Comparison of ENCODE assay signal across 8 mouse cellular contexts in the genomic region with DNA sequence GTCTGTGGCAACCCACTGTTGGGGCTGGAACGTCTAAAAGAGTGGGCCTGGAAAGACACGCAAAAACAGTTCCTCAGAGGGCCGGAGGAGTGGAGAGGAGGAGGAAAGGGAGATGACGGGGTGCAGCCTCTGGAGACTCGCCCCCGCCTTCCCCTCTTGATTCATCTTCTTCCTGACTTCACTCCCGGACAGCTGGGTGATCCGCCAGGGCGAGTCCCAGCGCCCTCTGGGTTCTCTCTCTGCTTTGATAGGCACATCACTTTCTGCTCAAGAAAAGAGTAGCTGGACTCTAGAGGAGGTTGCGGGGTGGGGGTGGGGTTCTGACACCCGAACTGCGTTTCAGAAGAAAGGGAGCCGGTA. TPM values are rescaled to one million over a fixed set of nuclear protein-coding genes. Genes with fewer than 3 reads are reported as not detected.
DNase-seq lines count a peak whose midpoint lies in the region; ATAC-seq and TF ChIP-seq lines count a peak whose summit lies in the region.

No protein-coding gene starts in this region.

- no peak for TF ChIP-seq POLR2A in olfactory bulb, adult 2 months (IDR thresholded peaks at IDR 0.05; ENCODE audit: insufficient read depth, low read depth, low read length)

- WGBS in forebrain, embryonic 11.5 days: under 1% methylated on average over 14 of the region's 14 CpGs
- WGBS in lung, embryonic 16.5 days: 1% methylated on average over 14 of the region's 14 CpGs
- under 1% methylated on average over 14 of the region's 14 CpGs for WGBS in olfactory bulb, adult 2 months

- H3K4me1 ChIP-seq in forebrain, embryonic 11.5 days (replicated peaks; ENCODE audit: control insufficient read depth, insufficient read depth, low read length): peaks cover 2% of the 10 kb centered on the region; the same call in 1 of the 2 replicates
- H3K4me1 ChIP-seq in lung, embryonic 16.5 days (replicated peaks; ENCODE audit: control insufficient read depth, insufficient read depth, low read length): peaks cover 9% of the 10 kb centered on the region
- H3K4me1 ChIP-seq in olfactory bulb, adult 2 months (ENCODE audit: control insufficient read depth, insufficient read depth, low read length): peaks cover 20% of the 10 kb centered on the region

- intact Hi-C loops in heart, postnatal 14 days (cut with DNase I): loop anchor here (2.0 to 5.0 kb wide), 3 partner anchors 38 to 189 kb away; a partner anchor contains a TSS

- peak overlapping the region; percentile 83 for H3K4me3 ChIP-seq in forebrain, embryonic 11.5 days (ENCODE audit: low read depth, low read length)
- H3K4me3 ChIP-seq in lung, embryonic 16.5 days (ENCODE audit: low read length): peak overlapping the region; percentile 87
- H3K4me3 ChIP-seq in olfactory bulb, adult 2 months (ENCODE audit: insufficient read depth, low read depth, low read length): peak overlapping the region; percentile 76

- no peaks in the 10 kb centered on the region for H3K9me3 ChIP-seq in forebrain, embryonic 11.5 days (ENCODE audit: control insufficient read depth, low read length)
- H3K9me3 ChIP-seq in lung, embryonic 16.5 days (ENCODE audit: control insufficient read depth, low read length): no peaks in the 10 kb centered on the region

- H3K36me3 ChIP-seq in forebrain, embryonic 11.5 days (ENCODE audit: control insufficient read depth, insufficient read depth, low read length): no peaks in the 10 kb centered on the region
- no peaks in the 10 kb centered on the region for H3K36me3 ChIP-seq in lung, embryonic 16.5 days (ENCODE audit: control insufficient read depth, insufficient read depth, low read length)

- H3K9ac ChIP-seq in forebrain, embryonic 11.5 days (ENCODE audit: low read length): peak overlapping the region; percentile 75
- H3K9ac ChIP-seq in lung, embryonic 16.5 days (ENCODE audit: low read length): peak overlapping the region; percentile 82

- peak overlapping the region; percentile 75 for H3K4me2 ChIP-seq in forebrain, embryonic 11.5 days (ENCODE audit: low read depth, low read length, severe bottlenecking)
- peak overlapping the region; percentile 75 for H3K4me2 ChIP-seq in lung, embryonic 16.5 days (ENCODE audit: low read depth, low read length)

- no peaks in the 10 kb centered on the region for H3K27me3 ChIP-seq in forebrain, embryonic 11.5 days (ENCODE audit: control insufficient read depth, insufficient read depth, low read length)
- H3K27me3 ChIP-seq in lung, embryonic 16.5 days (ENCODE audit: control insufficient read depth, insufficient read depth, low read depth, low read length): no peaks in the 10 kb centered on the region

- TF ChIP-seq CTCF in olfactory bulb, adult 2 months (IDR thresholded peaks at IDR 0.05; ENCODE audit: insufficient read depth, low read depth, low read length): no peak

- no peak overlapping the region for H3K27ac ChIP-seq in forebrain, embryonic 11.5 days (ENCODE audit: low read depth, low read length)
- H3K27ac ChIP-seq in lung, embryonic 16.5 days (ENCODE audit: low read length): peak overlapping the region; percentile 90
- 0 out of 2 replicates have a peak overlapping the region, but pooled peaks have one; percentile 4 for H3K27ac ChIP-seq in olfactory bulb, adult 2 months (ENCODE audit: insufficient read depth, low read depth, low read length)

- peak; percentile 2 for ATAC-seq in CD4-positive, CD25-positive, alpha-beta regulatory T cell, adult 4 months
- no peak for ATAC-seq in forebrain, embryonic 11.5 days (replicated peaks; ENCODE audit: low FRiP score)
- peak; percentile 10 for ATAC-seq in lung, embryonic 16.5 days (ENCODE audit: low read depth)

- DNase-seq in adrenal gland, postnatal 36 days: peak; percentile 76 to 81
- no peak for DNase-seq in forebrain, embryonic 11.5 days (ENCODE audit: low spot score)
- DNase-seq in heart, postnatal 14 days: peak; percentile 56 to 66
- peak; percentile 64 to 81 for DNase-seq in kidney, postnatal 4 days
- DNase-seq in thymus, adult 18-20 months: peak; percentile 55 to 67

RNA-seq across cellular contexts. Expression of a gene that starts 0.4 kb away (rescaled TPM):
- 10 to 100 TPM; 43.6 to 45.4 TPM for polyA plus RNA-seq in CD4-positive, CD25-positive, alpha-beta regulatory T cell, adult 4 months (2017; shearing (Covaris generic))
- 10 to 100 TPM; 13.5 to 16.5 TPM for total RNA-seq in adrenal gland, postnatal 36 days (2021)
- 61.0 and 66.8 TPM in 2 replicates for polyA plus RNA-seq in forebrain, embryonic 11.5 days (2014; fragmentation: Nextera tagmentation; extraction: Ambion mirVana)
- total RNA-seq in heart, postnatal 14 days (2021): 10 to 100 TPM; 23.9 to 28.8 TPM
- 58.6 and 67.2 TPM in 2 replicates for polyA plus RNA-seq in lung, embryonic 16.5 days (2015; fragmentation: Nextera tagmentation; extraction: Ambion mirVana)
- not detected in 2 replicates for polyA plus RNA-seq in olfactory bulb, adult 2 months (2012; ENCODE audit: insufficient read depth, insufficient read length, low replicate concordance, missing spikeins)

RNA-seq across cellular contexts. Expression of a gene that starts 0.6 kb away (rescaled TPM):
- polyA plus RNA-seq in CD4-positive, CD25-positive, alpha-beta regulatory T cell, adult 4 months (2017; shearing (Covaris generic)): 10 to 100 TPM; 13.8 to 16.6 TPM
- 10 to 100 TPM; 32.0 to 41.0 TPM for total RNA-seq in adrenal gland, postnatal 36 days (2021)
- polyA plus RNA-seq in forebrain, embryonic 11.5 days (2014; fragmentation: Nextera tagmentation; extraction: Ambion mirVana): 24.3 and 32.5 TPM in 2 replicates
- total RNA-seq in heart, postnatal 14 days (2021): 10 to 100 TPM; 27.8 to 32.8 TPM
- polyA plus RNA-seq in lung, embryonic 16.5 days (2015; fragmentation: Nextera tagmentation; extraction: Ambion mirVana): 20.3 and 21.2 TPM in 2 replicates
- polyA plus RNA-seq in olfactory bulb, adult 2 months (2012; ENCODE audit: insufficient read depth, insufficient read length, low replicate concordance, missing spikeins): 390 TPM in 1 of 2 replicates, not detected in the other

Comparison
In these comparisons a context has a peak if more than half of its experiments do, and no peak if none do; other contexts are left out.
1. RNA of a gene that starts 0.4 kb away (polyA plus RNA-seq): 61.0 to 66.8 TPM in forebrain, embryonic 11.5 days, 58.6 to 67.2 TPM in lung, embryonic 16.5 days and 43.6 to 45.4 TPM in CD4-positive, CD25-positive, alpha-beta regulatory T cell, adult 4 months; not detected in olfactory bulb, adult 2 months; every median in the first group is over 10 times any median in the second.
2. Peak in every context shown above with its lines, with median percentiles within 50 percentile points of each other: H3K4me3 ChIP-seq.